Mouse (Mus musculus) liver, embryonic 15.5 days (tissue): Measurements from ENCODE around the gene Sh3bp5. TPM values are rescaled to one million over a fixed set of nuclear protein-coding genes. Genes with fewer than 3 reads are reported as not detected.

Experiments used
- ATAC-seq: fragments of 200-750 bp; cut with Nextera tagmentation; 2 replicates; pipeline ENCODE4 v1.8.0; 2017; ENCODE audit warnings: moderate number of reproducible peaks, mild to moderate bottlenecking, moderate library complexity; ENCODE audit not compliant: insufficient read depth
- H3K27ac ChIP-seq: fragments of 300-500 bp; sonication (generic); replicated peaks from 2 replicates; pipeline ENCODE4 v1.5.1; 2015; ENCODE audit warnings: mild to moderate bottlenecking, inconsistent platforms
- H3K27me3 ChIP-seq: fragments of 300-500 bp; sonication (generic); 2 replicates; pipeline ENCODE4 v1.6.1; 2015; ENCODE audit warnings: mild to moderate bottlenecking, inconsistent platforms
- H3K36me3 ChIP-seq: fragments of 300-500 bp; sonication (generic); replicated peaks from 2 replicates; pipeline ENCODE4 v1.6.1; 2015; ENCODE audit warnings: moderate library complexity, mild to moderate bottlenecking, inconsistent platforms
- H3K4me1 ChIP-seq: fragments of 300-500 bp; sonication (generic); replicated peaks from 2 replicates; pipeline ENCODE4 v1.6.1; 2015; ENCODE audit warnings: inconsistent platforms
- H3K4me2 ChIP-seq: fragments of 300-500 bp; sonication (generic); 2 replicates; pipeline ENCODE4 v1.6.1; 2015; ENCODE audit warnings: moderate library complexity, mild to moderate bottlenecking, inconsistent platforms
- H3K4me3 ChIP-seq: fragments of 300-500 bp; sonication (generic); replicated peaks from 2 replicates; pipeline ENCODE4 v1.5.1; 2015; ENCODE audit warnings: mild to moderate bottlenecking, inconsistent platforms
- H3K9ac ChIP-seq: fragments of 300-500 bp; sonication (generic); 2 replicates; pipeline ENCODE4 v1.6.1; 2015; ENCODE audit warnings: moderate library complexity, mild to moderate bottlenecking, inconsistent platforms
- H3K9me3 ChIP-seq: fragments of 300-500 bp; sonication (generic); replicated peaks from 2 replicates; pipeline ENCODE4 v1.6.1; 2016; ENCODE audit warnings: inconsistent platforms
- whole genome bisulfite sequencing: fragments of 180-500 bp; shearing (Covaris S2); methylation state at CpG from one replicate; pipeline ENCODE4 v1.1.7; 2015; ENCODE audit warnings: mixed read lengths; ENCODE audit not compliant: insufficient replicate concordance; 5-methylcytosine and 5-hydroxymethylcytosine counted together
- polyA plus RNA-seq: library from polyadenylated mRNA; unstranded; fragments of >200 nt; fragmentation: Nextera tagmentation; extraction: Ambion mirVana; gene quantifications from 2 replicates; pipeline ENCODE4 v1.2.1, GENCODE M21; 2015

Sh3bp5 gene
- polyA plus RNA-seq, 1 experiment from 2014 or later: 16.9 TPM

DNA sequence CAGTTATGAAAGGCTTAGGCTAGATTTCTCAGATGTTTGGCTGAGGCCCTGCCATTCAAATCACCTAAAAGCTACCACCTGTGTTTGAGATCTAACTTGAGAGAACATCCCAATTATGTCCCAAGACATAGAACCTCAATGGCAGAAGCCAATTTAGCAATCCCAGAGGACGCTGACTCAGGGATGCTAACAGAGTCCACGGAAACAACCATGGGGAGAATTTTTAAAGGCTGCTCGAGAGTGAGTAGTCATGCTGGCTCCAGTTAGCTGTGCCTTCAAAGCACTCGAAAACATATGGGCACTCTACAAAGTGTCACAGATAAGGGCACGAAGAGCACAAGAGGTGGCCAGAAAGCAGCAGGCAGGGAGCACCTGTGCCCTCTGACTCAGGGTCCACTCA, 43.6 kb downstream of the Sh3bp5 start:
- Histone ChIP-seq H3K9me3 (0 out of 2 replicates have a peak, but pooled peaks cover 5% of the 10 kb centered on the region), H3K4me3 (no peak overlapping the region), H3K27ac (peak overlapping the region; percentile 39; the same call in 1 of the 2 replicates), H3K9ac (no peak overlapping the region), H3K36me3 (peaks cover 16% of the 10 kb centered on the region), H3K4me1 (peaks cover 24% of the 10 kb centered on the region), H3K27me3 (no peaks in the 10 kb centered on the region; the same call in 1 of the 2 replicates), H3K4me2 (no peak overlapping the region)
- WGBS: 49% methylated on average over 5 of the region's 5 CpGs
- ATAC-seq: no peak

DNA sequence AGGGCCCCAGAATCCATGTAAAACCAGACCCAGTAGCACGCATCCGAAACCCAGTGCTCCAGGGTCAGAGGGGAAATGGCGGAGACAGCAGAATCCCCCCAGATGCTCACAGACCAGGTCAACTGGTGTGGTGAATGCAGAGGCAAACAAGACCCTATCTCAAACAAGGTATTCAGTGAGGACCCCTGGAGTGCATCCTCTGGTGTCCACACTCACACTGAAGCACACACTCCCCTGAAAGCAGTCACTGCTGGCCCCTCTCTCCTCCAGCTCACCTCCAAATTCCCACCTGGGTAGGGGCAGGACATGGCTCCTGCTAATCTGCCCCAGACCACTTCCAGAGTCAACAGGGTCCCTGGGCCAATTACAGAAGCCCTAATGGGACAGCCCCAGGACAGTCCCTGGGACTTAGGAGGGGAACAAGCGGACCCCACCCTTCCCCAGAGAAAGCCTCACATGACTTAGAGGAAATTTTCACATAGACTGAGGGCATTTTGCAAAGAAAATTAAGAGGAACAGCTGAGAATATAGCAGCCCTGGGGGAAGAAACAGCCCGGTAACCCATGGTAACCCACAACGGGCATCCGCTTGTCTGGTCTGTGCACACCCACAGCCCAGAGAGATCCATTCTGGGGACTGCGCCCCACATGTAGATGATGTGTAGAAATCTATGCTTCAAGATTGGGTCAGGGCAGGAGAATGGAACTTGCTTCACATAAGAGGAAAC, 46.3 kb downstream of the Sh3bp5 start:
- ATAC-seq: no peak
- H3K27me3 ChIP-seq: no peaks in the 10 kb centered on the region; the same call in 1 of the 2 replicates
- WGBS: 78% methylated on average over 8 of the region's 8 CpGs
- no peak overlapping the region for H3K4me3 ChIP-seq
- 0 out of 2 replicates have a peak overlapping the region, but pooled peaks have one; percentile 41 for H3K27ac ChIP-seq
- H3K9ac ChIP-seq: no peak overlapping the region
- H3K4me1 ChIP-seq: peaks cover 33% of the 10 kb centered on the region
- H3K4me2 ChIP-seq: no peak overlapping the region
- H3K9me3 ChIP-seq: no peaks in the 10 kb centered on the region
- H3K36me3 ChIP-seq: peaks cover 10% of the 10 kb centered on the region; the same call in 1 of the 2 replicates

DNA sequence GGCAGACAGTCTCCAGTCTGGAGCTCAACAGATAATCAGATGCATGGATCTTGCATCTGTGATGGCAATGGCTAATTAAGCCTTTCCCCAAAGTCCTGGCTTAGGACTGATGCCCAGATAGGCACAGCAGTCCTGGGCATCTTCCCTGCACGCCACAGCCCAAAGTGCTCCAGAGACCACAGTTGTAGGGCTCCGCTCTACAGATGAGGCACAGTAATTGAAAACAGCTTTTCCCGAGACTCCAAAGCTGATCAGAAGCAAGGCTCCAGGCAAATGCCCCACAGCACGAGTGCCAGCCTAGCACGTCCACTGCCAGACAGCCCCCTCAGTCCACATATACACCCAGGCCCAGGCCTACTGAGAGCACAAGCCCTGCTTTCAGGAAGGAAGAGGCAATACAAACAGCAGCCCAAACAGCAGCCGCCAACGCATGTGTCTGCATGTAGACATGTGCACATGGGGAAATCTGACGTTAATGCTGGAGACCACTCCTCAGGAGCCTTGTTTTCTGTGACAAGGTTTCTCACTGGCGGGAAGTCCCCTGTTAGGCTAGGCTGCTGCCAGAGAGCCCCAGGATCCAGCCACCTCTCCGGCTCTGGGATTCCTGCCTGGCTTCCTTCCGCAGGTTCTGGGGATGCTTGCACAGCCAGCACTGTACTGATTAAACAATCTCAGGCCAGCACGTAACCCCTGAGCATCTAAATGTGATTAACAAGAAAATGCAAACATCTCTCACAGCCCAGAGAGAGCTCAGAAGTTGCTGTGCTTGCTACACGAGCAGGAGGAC, 47.6 kb downstream of the Sh3bp5 start:
- 65% methylated on average over 13 of the region's 13 CpGs for WGBS
- no peaks in the 10 kb centered on the region for H3K9me3 ChIP-seq
- H3K27ac ChIP-seq: no peak overlapping the region
- H3K4me2 ChIP-seq: no peak overlapping the region
- H3K36me3 ChIP-seq: peaks cover 11% of the 10 kb centered on the region; the same call in 1 of the 2 replicates
- no peak overlapping the region for H3K4me3 ChIP-seq
- no peak overlapping the region for H3K9ac ChIP-seq
- ATAC-seq: no peak
- no peaks in the 10 kb centered on the region; the same call in 1 of the 2 replicates for H3K27me3 ChIP-seq
- peaks cover 31% of the 10 kb centered on the region for H3K4me1 ChIP-seq

DNA sequence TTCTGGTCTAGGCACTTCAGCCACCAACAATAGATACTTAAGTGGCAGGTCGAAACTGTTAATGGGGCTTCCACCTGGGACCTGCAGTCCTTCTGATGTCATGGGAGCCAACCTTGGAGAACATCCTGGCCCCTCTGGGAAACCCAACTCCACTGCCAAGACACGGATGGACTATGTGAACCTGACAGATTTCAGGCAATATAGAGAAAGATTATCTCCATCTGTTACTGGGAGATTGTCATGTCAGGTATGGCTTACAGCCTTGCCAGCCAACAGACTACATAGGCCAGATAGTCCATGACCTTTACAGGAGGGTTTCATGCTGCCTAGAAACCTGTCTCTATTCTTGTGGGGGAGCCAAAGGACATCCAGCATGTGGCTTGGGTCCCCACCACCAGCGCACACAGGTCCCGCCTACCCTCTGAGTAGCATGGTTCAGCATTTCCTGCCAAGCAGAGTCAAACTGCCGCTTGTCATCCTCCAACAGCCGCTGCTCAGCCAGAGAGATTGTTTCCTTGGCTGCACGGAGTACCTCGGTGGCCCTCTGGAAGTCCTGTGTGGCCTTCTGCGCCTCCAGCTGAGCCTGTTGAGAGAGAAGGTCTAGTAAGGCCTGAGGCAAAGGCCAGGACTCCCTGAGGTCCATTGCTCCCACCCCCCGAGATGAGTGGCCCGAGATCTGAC, 48.4 kb downstream of the Sh3bp5 start:
- peaks cover 11% of the 10 kb centered on the region; the same call in 1 of the 2 replicates for H3K36me3 ChIP-seq
- H3K4me3 ChIP-seq: no peak overlapping the region
- peaks cover 23% of the 10 kb centered on the region for H3K4me1 ChIP-seq
- no peak for ATAC-seq
- H3K27ac ChIP-seq: 0 out of 2 replicates have a peak overlapping the region, but pooled peaks have one; percentile 19
- H3K27me3 ChIP-seq: no peaks in the 10 kb centered on the region
- H3K9me3 ChIP-seq: no peaks in the 10 kb centered on the region
- WGBS: 36% methylated on average over 11 of the region's 11 CpGs
- no peak overlapping the region for H3K9ac ChIP-seq
- H3K4me2 ChIP-seq: no peak overlapping the region

DNA sequence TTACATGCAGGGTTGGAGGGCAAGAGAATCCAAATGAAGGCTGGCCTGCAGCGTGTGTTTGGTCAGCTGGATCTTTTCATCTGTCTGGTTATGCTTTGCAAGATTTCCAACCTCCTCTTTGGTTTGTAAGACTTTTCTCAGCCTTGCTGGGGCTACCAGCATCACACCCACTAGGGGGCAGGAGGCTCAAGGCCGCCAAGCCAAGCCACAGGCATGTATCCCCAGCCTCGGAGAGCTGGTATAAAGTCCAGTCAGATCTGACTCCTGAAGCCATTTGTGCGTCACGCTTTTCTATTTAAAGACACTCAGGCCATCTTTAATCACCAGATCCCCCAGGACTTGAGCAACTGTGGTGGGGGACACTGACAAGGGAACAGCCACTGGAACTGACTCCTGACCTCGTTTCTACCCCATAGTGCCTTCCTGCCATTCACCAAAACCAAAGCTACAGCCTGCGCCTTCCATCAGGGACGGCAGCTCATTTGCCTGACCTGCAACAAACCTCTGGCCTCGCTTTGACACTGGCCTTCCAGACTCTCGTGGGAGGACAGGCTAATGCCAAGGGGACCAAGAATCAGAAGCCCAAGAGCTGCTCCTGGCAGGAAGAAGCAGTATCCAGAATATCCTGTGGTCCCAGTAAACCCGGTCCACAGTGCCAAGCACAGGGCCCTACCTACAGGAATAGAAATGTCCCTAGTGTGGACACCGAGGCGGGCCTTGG, 49.7 kb downstream of the Sh3bp5 start:
- WGBS: 33% methylated on average over 13 of the region's 13 CpGs
- no peaks in the 10 kb centered on the region for H3K9me3 ChIP-seq
- H3K4me1 ChIP-seq: peaks cover 20% of the 10 kb centered on the region
- H3K27me3 ChIP-seq: no peaks in the 10 kb centered on the region
- 0 out of 2 replicates have a peak overlapping the region, but pooled peaks have one; percentile 6 for H3K27ac ChIP-seq
- ATAC-seq: peak; percentile 30; the same call in 1 of the 2 replicates
- no peak overlapping the region for H3K9ac ChIP-seq
- peaks cover 11% of the 10 kb centered on the region; the same call in 1 of the 2 replicates for H3K36me3 ChIP-seq
- H3K4me2 ChIP-seq: no peak overlapping the region
- no peak overlapping the region for H3K4me3 ChIP-seq

DNA sequence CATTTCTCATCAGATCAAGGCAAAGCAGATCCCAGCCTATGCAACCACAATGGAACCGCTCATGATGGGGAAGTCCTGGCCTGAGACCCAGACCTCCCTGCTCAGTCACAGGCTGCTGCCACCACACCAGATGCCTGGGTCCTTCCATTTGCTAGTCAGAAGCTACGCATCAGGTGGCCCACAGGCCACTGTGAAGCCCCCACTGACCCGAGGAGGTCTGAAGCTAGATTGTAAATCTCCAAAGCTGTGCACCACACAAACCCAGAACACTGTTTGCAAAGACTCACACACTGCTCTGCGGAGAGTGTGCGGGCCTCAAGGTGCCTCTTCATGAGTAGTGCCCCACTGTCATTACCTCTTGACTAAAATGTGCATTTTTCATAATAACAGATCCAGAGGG, 50.5 kb downstream of the Sh3bp5 start:
- ATAC-seq: no peak
- Histone ChIP-seq H3K27ac (0 out of 2 replicates have a peak overlapping the region, but pooled peaks have one; percentile 6), H3K9me3 (no peaks in the 10 kb centered on the region), H3K4me3 (no peak overlapping the region), H3K36me3 (peaks cover 11% of the 10 kb centered on the region; the same call in 1 of the 2 replicates), H3K4me2 (no peak overlapping the region), H3K9ac (no peak overlapping the region), H3K27me3 (no peaks in the 10 kb centered on the region), H3K4me1 (peaks cover 20% of the 10 kb centered on the region)
- WGBS: 73% methylated on average over 5 of the region's 5 CpGs

DNA sequence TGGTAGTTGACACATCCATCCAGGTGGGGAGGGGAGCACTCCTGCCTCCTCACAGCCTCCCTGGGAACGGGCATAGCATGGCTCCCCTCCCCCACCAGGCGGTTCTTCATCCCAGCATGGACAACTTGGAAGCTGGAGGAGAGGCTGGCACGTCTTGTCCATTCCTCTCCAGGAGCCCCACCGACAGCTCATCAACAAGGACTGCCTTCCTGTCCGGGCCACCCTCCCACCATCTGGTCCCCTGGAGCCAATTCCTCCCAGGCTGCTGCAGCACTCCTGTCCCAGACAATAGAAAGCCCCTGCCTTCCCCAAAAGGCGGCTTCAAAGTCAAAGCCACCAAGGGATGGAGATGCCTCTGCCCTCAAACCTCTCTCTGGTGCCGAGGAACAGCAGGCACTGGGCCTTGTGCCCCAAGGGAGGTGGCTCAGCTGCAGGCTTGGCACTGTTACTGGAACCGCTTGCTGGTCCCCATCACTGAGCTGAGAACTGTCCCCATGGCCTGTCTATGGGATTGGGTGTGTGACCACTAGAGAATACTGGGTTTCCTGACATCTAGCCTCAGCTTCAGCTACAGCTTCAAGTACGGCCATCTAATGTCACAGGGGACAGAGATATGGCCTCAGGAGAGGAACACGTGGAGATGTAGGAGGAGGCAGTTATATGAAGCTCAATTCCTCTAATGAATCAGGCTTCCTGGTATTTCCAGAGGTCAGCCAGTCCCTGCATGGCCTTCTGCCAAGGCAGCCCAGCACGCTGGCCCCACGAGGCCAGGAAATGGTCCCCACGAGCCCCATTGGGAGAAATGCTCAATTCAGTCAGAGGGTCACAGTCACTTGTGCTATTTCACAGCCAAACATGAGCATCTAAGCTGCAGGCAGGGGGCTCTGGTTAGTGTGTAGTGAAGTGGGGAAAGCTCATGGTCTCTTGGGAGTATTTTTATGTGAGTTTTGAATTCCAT, 51.2 kb downstream of the Sh3bp5 start:
- Histone ChIP-seq H3K27ac (0 out of 2 replicates have a peak overlapping the region, but pooled peaks have one; percentile 6), H3K4me3 (no peak overlapping the region), H3K36me3 (peaks cover 11% of the 10 kb centered on the region; the same call in 1 of the 2 replicates), H3K4me1 (peaks cover 20% of the 10 kb centered on the region), H3K9ac (no peak overlapping the region), H3K27me3 (no peaks in the 10 kb centered on the region), H3K9me3 (no peaks in the 10 kb centered on the region), H3K4me2 (no peak overlapping the region)
- no peak for ATAC-seq
- 62% methylated on average over 13 of the region's 13 CpGs for WGBS

DNA sequence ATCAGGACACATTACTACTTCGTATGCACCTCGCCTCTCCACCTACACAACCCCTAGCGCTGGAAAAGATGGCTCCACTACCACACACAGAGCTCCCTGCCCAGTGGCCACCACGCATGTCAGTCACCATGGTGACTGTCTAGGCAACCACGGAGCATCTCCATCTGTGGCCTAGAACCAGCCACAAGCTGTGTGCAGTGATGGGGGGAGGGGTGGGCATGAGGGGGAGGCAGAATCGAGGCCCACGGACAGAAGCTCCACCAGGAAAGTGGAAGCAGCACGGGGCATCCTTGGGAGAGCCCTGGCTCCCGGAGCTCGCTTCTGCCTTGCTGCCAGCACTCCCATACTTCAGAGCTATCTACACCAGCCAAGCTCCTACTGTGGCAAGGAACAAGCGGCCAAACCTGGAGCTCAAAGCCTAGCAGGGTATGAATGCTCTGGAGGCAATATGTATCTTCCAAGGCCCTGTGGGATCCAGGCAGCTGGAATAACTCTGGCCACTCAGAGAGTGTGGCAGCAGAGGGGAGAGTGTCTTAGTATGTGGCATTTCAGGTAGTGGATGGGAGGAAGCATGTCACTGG, 52.3 kb downstream of the Sh3bp5 start:
- Histone ChIP-seq H3K27ac (no peak overlapping the region), H3K36me3 (peaks cover 17% of the 10 kb centered on the region), H3K9me3 (no peaks in the 10 kb centered on the region), H3K4me3 (no peak overlapping the region), H3K9ac (no peak overlapping the region), H3K4me2 (no peak overlapping the region), H3K4me1 (peaks cover 14% of the 10 kb centered on the region), H3K27me3 (no peaks in the 10 kb centered on the region)
- 70% methylated on average over 11 of the region's 11 CpGs for WGBS
- ATAC-seq: no peak

DNA sequence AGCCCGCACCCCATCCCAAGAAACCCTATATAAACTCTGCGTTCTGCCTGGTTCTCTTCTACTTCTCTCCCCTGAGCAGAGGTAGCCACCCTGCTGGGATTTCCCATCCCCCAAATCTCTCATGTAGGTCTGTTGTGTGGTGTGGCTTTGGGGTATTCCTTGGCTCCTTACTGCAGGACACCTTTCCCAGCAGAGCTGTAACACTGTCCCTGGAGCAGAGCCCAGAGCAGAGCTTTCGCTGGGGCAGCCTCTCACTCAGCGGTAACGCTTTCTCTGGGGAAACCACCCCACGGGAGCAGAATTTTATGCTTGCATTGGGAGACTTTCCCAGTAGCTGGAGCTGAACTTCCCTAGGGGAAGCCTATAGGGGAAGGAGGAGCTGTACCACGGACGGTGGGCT, 53.6 kb downstream of the Sh3bp5 start:
- H3K36me3 ChIP-seq: peaks cover 23% of the 10 kb centered on the region
- no peak for ATAC-seq
- H3K27me3 ChIP-seq: no peaks in the 10 kb centered on the region
- H3K9ac ChIP-seq: no peak overlapping the region
- 72% methylated on average over 8 of the region's 8 CpGs for WGBS
- no peak overlapping the region for H3K4me3 ChIP-seq
- no peaks in the 10 kb centered on the region for H3K9me3 ChIP-seq
- H3K27ac ChIP-seq: no peak overlapping the region
- peaks cover 12% of the 10 kb centered on the region for H3K4me1 ChIP-seq
- H3K4me2 ChIP-seq: no peak overlapping the region
